Mouse (Mus musculus): Measurements from ENCODE around the gene Acad12. TPM values are rescaled to one million over a fixed set of nuclear protein-coding genes. Genes with fewer than 3 reads are reported as not detected.
"Not testable (repeated sequence)": the region's sequence is repeated elsewhere in the genome, so short reads cannot be mapped to it uniquely, and the experiment has no call there.

The Acad12 gene
- polyA plus RNA-seq, 1 experiment from 2014 or later = 6.4 TPM

DNA sequence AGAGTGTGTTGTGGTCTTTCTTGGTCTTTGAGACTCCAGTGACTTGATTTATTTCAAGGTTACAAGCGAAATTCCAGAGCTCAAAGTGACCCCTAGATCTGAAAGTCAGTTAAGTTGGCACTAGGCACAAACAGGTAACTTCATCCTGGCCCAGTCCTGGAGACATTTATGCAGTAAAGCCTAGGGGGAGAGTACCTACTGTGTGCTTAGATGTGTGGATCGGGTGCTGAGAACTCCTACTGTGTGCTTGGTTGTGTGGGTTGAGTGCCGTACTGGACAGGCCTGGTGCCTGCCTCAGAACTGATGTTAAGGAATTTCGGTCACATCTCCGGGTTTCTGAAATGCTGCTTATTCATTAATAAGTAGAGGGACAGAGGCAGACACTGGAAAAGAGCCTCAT lies 42.8 kb upstream of the Acad12 start:
- ATAC-seq (no peak), DNase-seq (ENCODE audit: low spot score) (no peak)
- peak overlapping the region; percentile 96; the same call in 1 of the 2 replicates for H3K9ac ChIP-seq (replicated peaks; ENCODE audit: low read depth)
- WGBS = 76% methylated on average over 5 of the region's 5 CpGs
- H3K36me3 ChIP-seq (ENCODE audit: insufficient read depth, low read length) = no peaks in the 10 kb centered on the region
- peak overlapping the region; percentile 89 for H3K4me2 ChIP-seq (replicated peaks; ENCODE audit: low read depth, low read length)
- H3K4me1 ChIP-seq (ENCODE audit: insufficient read depth, low read depth, low read length) = peaks cover 12% of the 10 kb centered on the region; the same call in 1 of the 2 replicates
- no peak overlapping the region for H3K27ac ChIP-seq (ENCODE audit: low read length)
- no peaks in the 10 kb centered on the region for H3K9me3 ChIP-seq (ENCODE audit: low read length)
- H3K27me3 ChIP-seq (replicated peaks; ENCODE audit: insufficient read depth, low read length) = no peaks in the 10 kb centered on the region
- H3K4me3 ChIP-seq (ENCODE audit: low read depth, low read length) = peak overlapping the region; percentile 76
- TF ChIP-seq CTCF (IDR thresholded peaks at IDR 0.05) = no peak
- no peak for TF ChIP-seq EP300 (IDR thresholded peaks at IDR 0.05)

DNA sequence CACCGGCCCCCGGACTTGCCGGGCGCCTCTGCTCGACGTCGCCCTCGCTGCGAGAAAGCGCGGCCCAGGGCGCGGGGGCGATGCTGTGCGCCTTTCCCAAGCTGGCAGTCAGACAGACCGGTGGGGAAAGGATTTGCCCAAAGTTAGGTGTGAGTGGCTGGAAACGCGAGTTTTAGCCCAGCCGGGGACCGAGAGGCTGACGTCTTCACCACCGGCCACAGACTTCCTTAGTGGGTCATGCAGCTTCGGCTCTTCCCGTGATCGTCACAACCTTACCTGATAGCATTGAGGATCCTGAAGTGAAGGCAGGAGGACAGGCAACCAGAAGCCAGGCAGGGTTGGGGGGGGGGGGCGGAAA lies 42.1 kb upstream of the Acad12 start:
- Histone ChIP-seq H3K4me1 (ENCODE audit: insufficient read depth, low read depth, low read length) (peaks cover 12% of the 10 kb centered on the region; the same call in 1 of the 2 replicates), H3K27ac (ENCODE audit: low read length) (peak overlapping the region; percentile 84), H3K9me3 (ENCODE audit: low read length) (no peaks in the 10 kb centered on the region), H3K36me3 (ENCODE audit: insufficient read depth, low read length) (no peaks in the 10 kb centered on the region), H3K4me3 (ENCODE audit: low read depth, low read length) (peak overlapping the region; percentile 76), H3K9ac (replicated peaks; ENCODE audit: low read depth) (peak overlapping the region; percentile 96), H3K27me3 (replicated peaks; ENCODE audit: insufficient read depth, low read length) (no peaks in the 10 kb centered on the region), H3K4me2 (replicated peaks; ENCODE audit: low read depth, low read length) (peak overlapping the region; percentile 89)
- WGBS = 1% methylated on average over 23 of the region's 26 CpGs
- peak; percentile 21 for ATAC-seq
- TF ChIP-seq CTCF (IDR thresholded peaks at IDR 0.05) = no peak
- no peak for TF ChIP-seq EP300 (IDR thresholded peaks at IDR 0.05)
- peak; percentile 35 for DNase-seq (ENCODE audit: low spot score)

DNA sequence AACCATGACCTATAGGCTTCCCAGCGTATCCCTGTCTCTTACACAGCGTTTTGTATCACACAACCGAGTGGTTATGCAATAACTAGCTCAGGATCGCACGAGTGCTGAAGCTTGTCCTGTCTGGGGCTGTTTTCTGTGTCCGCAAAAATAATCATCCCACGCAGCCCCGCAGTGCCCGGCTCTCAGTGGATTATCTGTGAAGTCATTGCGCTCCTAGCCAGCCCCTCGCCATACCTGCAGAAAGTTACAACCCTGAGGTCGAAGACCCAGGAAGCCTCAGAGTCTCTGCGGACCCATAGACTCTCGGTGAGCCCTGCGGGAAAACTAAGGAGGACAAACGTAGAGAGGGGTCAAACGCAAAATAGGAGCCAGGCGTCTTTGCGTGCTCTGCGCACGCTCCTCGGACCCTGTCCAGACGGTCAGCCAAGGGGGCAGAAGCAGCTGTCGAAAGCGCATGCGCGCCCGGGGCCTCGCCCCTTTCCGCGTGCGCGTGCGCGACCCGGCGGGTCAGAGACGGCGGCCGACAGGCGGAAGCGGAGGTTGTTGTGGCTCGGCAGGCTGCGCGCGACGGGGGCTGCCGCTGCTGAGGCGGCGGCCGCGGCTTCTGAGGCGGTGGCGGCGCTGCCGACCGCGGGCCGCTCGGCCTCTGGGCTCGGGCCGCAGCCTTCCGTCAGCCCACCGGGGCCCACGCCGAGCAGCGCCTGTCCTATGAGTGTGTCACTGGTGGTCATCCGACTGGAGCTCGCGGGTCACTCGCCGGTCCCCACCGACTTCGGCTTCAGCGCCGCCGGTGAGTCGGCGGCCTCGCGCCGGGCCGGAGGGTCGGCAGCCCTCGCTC lies 41.5 kb upstream of the Acad12 start, which contains the start of the genes Acad10 and Brap:
Acad10 (minus strand) TSS at position 456 of the 838 bp plus-strand sequence.
Brap (plus strand) TSS at position 505 of the 838 bp plus-strand sequence.
- ATAC-seq (peak; percentile 92), DNase-seq (ENCODE audit: low spot score) (peak; percentile 97)
- TF ChIP-seq EP300 (IDR thresholded peaks at IDR 0.05) = no peak
- TF ChIP-seq CTCF (IDR thresholded peaks at IDR 0.05) = no peak
- Histone ChIP-seq H3K9ac (replicated peaks; ENCODE audit: low read depth) (peak within 1 kb of the TSS; percentile 96), H3K9me3 (ENCODE audit: low read length) (no peaks in the 10 kb centered on the region), H3K27me3 (replicated peaks; ENCODE audit: insufficient read depth, low read length) (no peaks in the 10 kb centered on the region), H3K4me3 (ENCODE audit: low read depth, low read length) (peak within 1 kb of the TSS; percentile 76), H3K27ac (ENCODE audit: low read length) (peak within 1 kb of the TSS; percentile 84), H3K36me3 (ENCODE audit: insufficient read depth, low read length) (no peaks in the 10 kb centered on the region), H3K4me2 (replicated peaks; ENCODE audit: low read depth, low read length) (peak within 1 kb of the TSS; percentile 89), H3K4me1 (ENCODE audit: insufficient read depth, low read depth, low read length) (peaks cover 12% of the 10 kb centered on the region; the same call in 1 of the 2 replicates)
- WGBS = 2% methylated on average over 69 of the region's 85 CpGs

DNA sequence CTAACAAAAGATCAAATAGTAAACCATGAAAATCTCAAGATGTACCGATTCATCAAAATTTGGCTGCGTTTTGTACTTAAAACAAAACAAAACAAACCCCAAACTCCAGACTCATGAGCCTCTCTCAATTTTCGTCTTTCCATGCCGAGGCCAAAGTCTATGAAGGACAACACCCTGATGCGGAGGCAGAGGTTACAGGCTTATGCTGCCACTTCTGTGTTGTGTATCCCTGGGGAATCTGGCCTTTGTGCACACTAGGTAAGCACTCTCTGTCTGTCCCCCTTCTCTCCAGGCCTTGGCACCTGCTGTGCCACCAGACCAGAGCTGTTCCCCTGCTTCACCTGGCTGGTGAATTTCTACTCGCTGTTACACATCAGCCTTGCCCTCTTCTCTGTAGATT lies 38.9 kb upstream of the Acad12 start:
- not testable (repeated sequence) for H3K27ac ChIP-seq (ENCODE audit: low read length); H3K4me3 ChIP-seq (ENCODE audit: low read depth, low read length); ATAC-seq; H3K36me3 ChIP-seq (ENCODE audit: insufficient read depth, low read length); DNase-seq (ENCODE audit: low spot score); H3K4me2 ChIP-seq (replicated peaks; ENCODE audit: low read depth, low read length); H3K27me3 ChIP-seq (replicated peaks; ENCODE audit: insufficient read depth, low read length); H3K9me3 ChIP-seq (ENCODE audit: low read length); H3K9ac ChIP-seq (replicated peaks; ENCODE audit: low read depth)
- peaks cover 12% of the 10 kb centered on the region; the same call in 1 of the 2 replicates for H3K4me1 ChIP-seq (ENCODE audit: insufficient read depth, low read depth, low read length)
- WGBS = 89% methylated on average over 6 of the region's 6 CpGs

DNA sequence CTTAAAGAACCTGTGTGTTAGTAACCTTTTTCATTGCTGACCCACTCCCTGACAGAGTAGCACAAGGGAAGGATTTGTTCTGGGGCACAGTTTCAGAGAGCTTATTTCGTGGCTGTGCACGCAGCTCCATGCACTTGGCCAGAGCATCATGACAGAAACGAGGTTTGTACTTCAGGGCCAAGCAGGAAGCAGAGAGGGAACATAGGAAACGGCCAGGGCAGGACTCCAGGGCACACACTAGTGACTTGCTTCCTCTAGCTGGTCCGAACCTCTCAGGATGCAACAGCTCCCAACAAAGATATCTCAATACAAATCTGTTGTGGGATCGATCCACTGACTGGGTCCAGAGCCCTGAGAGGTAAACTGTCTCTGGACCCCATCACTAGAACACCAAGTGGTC lies 38.1 kb upstream of the Acad12 start:
- peaks cover 11% of the 10 kb centered on the region; the same call in 1 of the 2 replicates for H3K4me1 ChIP-seq (ENCODE audit: insufficient read depth, low read depth, low read length)
- not testable (repeated sequence) for H3K4me2 ChIP-seq (replicated peaks; ENCODE audit: low read depth, low read length); ATAC-seq; H3K4me3 ChIP-seq (ENCODE audit: low read depth, low read length); H3K9ac ChIP-seq (replicated peaks; ENCODE audit: low read depth); H3K27me3 ChIP-seq (replicated peaks; ENCODE audit: insufficient read depth, low read length); H3K36me3 ChIP-seq (ENCODE audit: insufficient read depth, low read length); H3K27ac ChIP-seq (ENCODE audit: low read length); DNase-seq (ENCODE audit: low spot score); H3K9me3 ChIP-seq (ENCODE audit: low read length)
- WGBS = 47% methylated on average over 6 of the region's 6 CpGs

DNA sequence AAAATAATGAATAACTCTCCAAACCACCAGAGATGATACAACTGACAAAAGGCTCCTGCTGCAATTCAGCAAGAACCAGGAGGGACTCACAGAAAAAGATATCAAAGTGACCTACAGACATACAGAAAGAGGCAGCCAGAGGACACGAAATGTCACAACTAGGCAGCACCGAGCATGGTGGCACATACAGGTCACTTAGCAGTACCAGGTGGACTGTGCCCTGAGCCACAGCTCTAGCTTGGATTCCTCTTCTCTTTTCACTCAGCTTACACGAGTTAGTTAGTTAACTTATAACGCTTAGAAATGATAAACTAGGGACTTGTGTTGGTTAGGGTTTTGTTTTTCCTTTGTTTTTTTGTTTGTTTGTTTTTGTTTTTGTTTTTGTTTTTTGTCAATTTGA lies 35.8 kb upstream of the Acad12 start:
- 80% methylated on average over 4 of the region's 4 CpGs for WGBS
- H3K27me3 ChIP-seq (replicated peaks; ENCODE audit: insufficient read depth, low read length) = no peaks in the 10 kb centered on the region
- H3K27ac ChIP-seq (ENCODE audit: low read length) = no peak overlapping the region
- ATAC-seq = no peak
- H3K4me2 ChIP-seq (replicated peaks; ENCODE audit: low read depth, low read length) = no peak overlapping the region
- H3K4me3 ChIP-seq (ENCODE audit: low read depth, low read length) = no peak overlapping the region
- H3K36me3 ChIP-seq (ENCODE audit: insufficient read depth, low read length) = no peaks in the 10 kb centered on the region
- no peaks in the 10 kb centered on the region for H3K9me3 ChIP-seq (ENCODE audit: low read length)
- no peak overlapping the region for H3K9ac ChIP-seq (replicated peaks; ENCODE audit: low read depth)
- H3K4me1 ChIP-seq (ENCODE audit: insufficient read depth, low read depth, low read length) = no peaks in the 10 kb centered on the region; the same call in 1 of the 2 replicates
- TF ChIP-seq EP300 (IDR thresholded peaks at IDR 0.05) = no peak
- DNase-seq (ENCODE audit: low spot score) = no peak
